Mouse (Mus musculus) olfactory bulb, adult 2 months (tissue): ENCODE results near the gene Mcub.

Experiments used
- CTCF ChIP-seq: fragments of 200-500 bp; IDR thresholded peaks from 2 replicates; pipeline ENCODE4 v1.5.1; 2012; ENCODE audit warnings: low read depth, mild to moderate bottlenecking, low read length, moderate library complexity; ENCODE audit not compliant: insufficient read depth
- POLR2A ChIP-seq: fragments of 200-500 bp; IDR thresholded peaks from 2 replicates; pipeline ENCODE4 v1.6.1; 2012; ENCODE audit warnings: mild to moderate bottlenecking, low read depth, low read length, moderate library complexity; ENCODE audit not compliant: insufficient read depth

DNA sequence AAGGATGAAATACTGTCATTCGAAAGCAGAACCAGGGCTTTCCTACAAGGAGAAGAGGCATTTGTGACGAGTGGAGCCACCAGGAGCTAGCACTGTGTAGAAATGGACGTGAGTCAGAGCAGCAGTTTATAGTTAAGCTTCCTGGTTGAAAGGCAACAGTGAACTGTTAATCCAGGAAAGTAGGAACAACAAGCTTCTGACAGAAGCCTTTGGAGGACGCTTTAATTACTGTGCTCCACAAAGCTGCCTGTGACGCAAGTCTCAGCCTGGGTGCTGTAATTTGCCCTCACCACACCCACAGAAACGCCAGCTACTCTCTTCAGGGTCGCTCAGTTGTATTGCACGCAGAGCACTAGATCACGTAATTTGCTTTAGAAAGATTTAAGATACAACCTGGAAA lies 33.4 kb downstream of the Mcub start:
- no peak for TF ChIP-seq CTCF
- no peak for TF ChIP-seq POLR2A
